Mouse (Mus musculus) gastrocnemius, postnatal 14 days (tissue): ENCODE measurements around the gene Hmg20b. TPM values are rescaled to one million over a fixed set of nuclear protein-coding genes. Genes with fewer than 3 reads are reported as not detected.

Source experiments
- DNase-seq: peaks from one replicate; pipeline ENCODE4 v3.0.0; 2021; ENCODE audit warnings: mixed read lengths
- intact Hi-C: fragments of 180-260 bp; cut with DNase I; formaldehyde crosslinking; loops from one replicate; pipeline ENCODE4 v1.15.1; 2025; ENCODE audit warnings: low total_unique reads
- total RNA-seq, 2 experiments: library from RNA; stranded (reverse); gene quantifications; 2 replicates each; pipeline ENCODE4 v1.2.3; 2021

The Hmg20b gene
- total RNA-seq, 2 experiments from 2014 or later: 24.3 to 25.8 TPM

GRCm38 (mm10) chr10:81356991-81357844 lies 6.9 kb upstream of the Hmg20b start, which contains the start of gene Mfsd12:
Gene Mfsd12 (plus strand): TSS chr10:81357491.
- intact Hi-C loops: no loop called here
- DNase-seq: peak; percentile 94

DNA sequence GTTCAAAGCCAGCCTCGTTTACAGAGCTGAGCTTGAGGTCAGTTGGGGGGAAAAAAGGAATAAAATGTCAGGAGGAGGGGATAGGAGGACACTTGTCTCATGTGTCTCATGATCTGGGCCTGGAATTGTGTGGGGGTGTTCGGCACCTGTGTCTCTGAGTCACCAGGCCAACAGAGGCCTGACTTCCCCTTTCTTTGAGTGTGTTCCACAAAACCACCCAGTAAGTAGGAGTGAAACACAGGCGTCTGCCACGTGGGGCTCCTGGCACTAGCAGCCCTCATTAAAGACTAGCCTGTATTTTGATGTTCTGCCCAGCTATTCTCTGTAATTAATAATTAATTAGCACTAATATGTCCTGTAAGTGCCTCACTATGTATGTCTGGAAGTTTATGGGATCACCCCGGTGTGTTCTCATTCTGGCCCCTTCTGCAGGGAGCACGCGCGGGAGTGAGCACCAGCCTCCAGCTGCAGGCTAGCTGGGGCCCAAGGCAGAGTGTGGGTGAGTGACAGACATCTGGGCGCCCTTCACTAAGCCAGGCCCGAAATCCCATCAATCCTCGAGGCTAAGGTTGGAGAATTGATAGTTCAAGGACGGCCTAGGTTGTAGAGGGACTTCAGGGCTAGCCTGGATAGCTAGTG lies 6.2 kb upstream of the Hmg20b start:
- intact Hi-C loops: no loop called here
- no peak for DNase-seq

GRCm38 (mm10) chr10:81355533-81355932 lies 5.3 kb upstream of the Hmg20b start:
- no peak for DNase-seq
- intact Hi-C loops: no loop called here

- intact Hi-C loops: loop anchor here (5.0 kb wide), 1 partner anchor 68 kb away; no protein-coding TSS in a partner anchor
- no peak for DNase-seq
Observed at GRCm38 (mm10) chr10:81354738-81355477, 4.6 kb upstream of the Hmg20b start.

DNA sequence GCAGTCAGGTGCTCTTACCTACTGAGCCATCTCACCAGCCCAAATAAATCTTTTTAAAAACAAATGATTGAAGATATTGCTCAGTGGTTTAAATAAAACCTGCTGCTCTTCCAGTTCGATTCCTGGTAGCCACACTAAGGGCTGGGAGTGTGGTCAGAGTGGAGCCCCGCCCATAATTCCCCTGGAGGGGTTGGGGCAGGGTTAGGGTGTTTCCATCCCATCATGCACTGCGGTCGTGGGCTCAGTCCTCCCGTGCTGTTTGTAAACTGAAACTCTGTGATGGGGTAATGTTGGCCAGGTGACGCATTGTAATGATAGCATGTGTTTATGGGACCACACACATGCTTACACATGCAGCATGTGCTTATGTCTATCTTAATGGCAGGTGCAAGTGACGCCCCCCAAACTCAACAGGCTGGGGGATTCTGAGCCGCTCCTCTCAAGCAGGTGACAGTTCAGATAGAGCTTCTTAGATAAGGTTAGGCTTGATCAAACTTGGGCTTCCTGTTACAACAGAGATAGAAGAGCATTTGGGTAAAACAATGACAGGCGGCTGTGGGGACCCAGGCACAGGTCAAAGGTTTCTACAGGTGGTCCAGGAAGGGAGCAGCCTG lies 1.5 kb upstream of the Hmg20b start:
- no peak for DNase-seq
- intact Hi-C loops: loop anchor here (5.0 kb wide), 1 partner anchor 64 kb away; no protein-coding TSS in a partner anchor

DNA sequence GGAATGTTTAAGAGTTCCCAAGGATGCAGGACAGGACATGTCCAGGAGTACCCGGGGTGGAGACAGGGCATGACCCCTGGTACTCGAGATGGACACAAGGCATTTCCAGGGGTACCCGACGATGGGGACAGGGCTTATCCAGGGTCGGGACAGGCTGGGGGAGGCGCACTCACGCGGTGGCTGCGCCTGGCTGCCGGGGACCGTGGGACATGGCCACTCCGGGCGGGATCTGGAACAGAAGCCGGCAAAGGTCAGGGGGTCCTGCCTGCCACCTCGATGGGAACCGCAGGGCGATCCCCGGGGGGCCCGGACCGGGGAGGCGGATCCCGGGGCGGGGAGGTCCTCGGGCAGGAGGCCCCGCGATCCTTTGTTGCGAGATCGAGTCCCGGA lies 324 bp downstream of the Hmg20b start:
- no peak for DNase-seq
- intact Hi-C loops: loop anchor here (5.0 kb wide), 1 partner anchor 63 kb away; no protein-coding TSS in a partner anchor

DNA sequence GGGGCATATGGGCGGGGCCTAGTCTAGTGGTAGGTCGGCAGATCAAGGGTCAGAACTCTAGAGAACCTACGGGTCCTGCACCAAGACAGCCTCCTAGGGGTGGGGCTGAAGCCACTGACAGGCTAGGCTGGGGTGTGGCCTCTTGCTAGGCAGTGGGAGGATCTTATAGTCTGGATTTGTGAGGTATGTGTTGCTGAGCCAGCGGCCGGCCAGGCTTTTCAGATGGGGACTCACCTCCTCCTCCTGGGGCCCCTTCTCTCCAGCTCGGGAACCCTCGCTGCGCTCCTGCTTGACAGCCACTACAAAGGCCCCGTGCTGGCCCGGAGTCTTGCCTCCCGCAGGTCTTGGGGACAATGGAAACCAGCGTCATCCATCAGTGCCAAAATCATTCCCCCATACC lies 1.1 kb downstream of the Hmg20b start:
- intact Hi-C loops: no loop called here
- no peak for DNase-seq

- intact Hi-C loops: no loop called here
- DNase-seq: no peak
Observed at GRCm38 (mm10) chr10:81346453-81347067, 3.7 kb downstream of the Hmg20b start.

GRCm38 (mm10) chr10:81345162-81345534 lies 5.1 kb downstream of the Hmg20b start:
- DNase-seq: no peak
- intact Hi-C loops: no loop called here

- no peak for DNase-seq
- intact Hi-C loops: no loop called here
Observed at GRCm38 (mm10) chr10:81344421-81345161, 5.7 kb downstream of the Hmg20b start.

GRCm38 (mm10) chr10:81342686-81343505 lies 7.4 kb downstream of the Hmg20b start, which contains the start of gene Gipc3:
Gene Gipc3 (minus strand): TSS chr10:81343266.
- intact Hi-C loops: no loop called here
- no peak for DNase-seq

DNA sequence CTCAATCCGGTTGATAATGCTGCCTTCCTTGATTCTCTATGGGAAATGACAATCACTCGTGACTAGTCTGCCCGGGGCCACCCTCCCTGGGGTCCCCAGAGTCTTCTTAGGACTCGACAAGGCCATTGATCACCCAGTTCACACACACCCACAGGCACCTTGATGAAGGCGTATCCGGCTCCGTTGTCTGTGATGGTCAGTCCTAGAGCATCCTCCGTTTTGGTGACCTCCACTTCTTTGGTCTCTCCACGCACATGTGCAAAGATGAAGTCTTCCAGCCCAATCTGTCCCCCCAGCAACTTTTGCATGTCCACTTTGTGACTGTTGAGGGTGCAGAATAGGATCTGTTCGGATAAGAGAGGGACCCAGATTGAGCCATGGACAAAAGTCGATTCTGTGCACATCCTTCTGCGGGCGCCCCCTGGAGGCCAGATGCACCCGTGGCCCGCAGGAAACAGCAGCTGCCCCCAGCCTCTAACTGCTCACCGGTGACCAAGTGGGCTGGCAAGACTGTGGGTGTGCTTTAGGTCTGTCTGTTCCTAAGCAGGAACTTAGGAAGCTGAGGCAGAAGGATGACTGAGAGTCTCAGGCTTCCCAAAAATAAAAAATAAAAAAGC lies 8.8 kb downstream of the Hmg20b start:
- DNase-seq: peak; percentile 73
- intact Hi-C loops: no loop called here

DNA sequence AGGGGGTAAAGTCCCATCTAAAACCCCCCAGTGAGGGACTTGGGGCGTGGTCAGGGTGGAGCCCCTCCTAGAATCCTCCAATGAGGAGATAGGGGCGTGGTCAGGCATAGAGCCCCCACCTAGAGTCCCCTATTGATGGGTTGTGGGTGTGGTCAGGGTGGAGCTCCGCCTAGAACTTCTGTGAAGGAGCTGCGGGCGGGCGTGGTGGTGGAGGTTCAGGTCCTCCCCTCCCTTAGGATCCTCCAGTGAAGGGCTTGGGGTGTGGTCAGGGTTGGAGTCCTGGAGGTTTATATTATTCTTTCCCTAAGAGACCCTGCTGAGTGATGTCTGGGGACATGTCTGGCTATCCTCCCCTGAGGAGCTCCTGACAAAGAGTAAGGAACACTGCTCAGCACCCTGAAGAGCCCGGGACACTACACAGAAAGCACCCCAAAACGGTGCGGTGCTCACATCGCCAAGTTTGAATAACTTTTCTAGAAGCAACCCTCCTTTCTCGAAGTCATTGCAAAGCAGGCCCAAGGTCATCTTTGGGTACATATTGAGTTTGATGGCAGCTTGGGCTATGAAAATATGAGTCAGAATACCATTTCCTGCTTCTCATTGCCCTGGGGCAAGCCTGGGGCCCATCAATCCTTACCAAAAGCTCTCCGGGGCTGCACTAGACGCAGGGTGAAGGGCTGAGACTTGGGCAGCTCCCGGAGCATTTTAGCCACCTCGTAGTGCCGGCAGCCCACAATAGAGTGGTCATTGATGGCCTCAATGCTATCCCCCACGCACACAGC lies 9.5 kb downstream of the Hmg20b start:
- DNase-seq: no peak
- intact Hi-C loops: no loop called here

- DNase-seq: no peak
- intact Hi-C loops: no loop called here
Observed at GRCm38 (mm10) chr10:81336558-81336957, 13.7 kb downstream of the Hmg20b start.

DNA sequence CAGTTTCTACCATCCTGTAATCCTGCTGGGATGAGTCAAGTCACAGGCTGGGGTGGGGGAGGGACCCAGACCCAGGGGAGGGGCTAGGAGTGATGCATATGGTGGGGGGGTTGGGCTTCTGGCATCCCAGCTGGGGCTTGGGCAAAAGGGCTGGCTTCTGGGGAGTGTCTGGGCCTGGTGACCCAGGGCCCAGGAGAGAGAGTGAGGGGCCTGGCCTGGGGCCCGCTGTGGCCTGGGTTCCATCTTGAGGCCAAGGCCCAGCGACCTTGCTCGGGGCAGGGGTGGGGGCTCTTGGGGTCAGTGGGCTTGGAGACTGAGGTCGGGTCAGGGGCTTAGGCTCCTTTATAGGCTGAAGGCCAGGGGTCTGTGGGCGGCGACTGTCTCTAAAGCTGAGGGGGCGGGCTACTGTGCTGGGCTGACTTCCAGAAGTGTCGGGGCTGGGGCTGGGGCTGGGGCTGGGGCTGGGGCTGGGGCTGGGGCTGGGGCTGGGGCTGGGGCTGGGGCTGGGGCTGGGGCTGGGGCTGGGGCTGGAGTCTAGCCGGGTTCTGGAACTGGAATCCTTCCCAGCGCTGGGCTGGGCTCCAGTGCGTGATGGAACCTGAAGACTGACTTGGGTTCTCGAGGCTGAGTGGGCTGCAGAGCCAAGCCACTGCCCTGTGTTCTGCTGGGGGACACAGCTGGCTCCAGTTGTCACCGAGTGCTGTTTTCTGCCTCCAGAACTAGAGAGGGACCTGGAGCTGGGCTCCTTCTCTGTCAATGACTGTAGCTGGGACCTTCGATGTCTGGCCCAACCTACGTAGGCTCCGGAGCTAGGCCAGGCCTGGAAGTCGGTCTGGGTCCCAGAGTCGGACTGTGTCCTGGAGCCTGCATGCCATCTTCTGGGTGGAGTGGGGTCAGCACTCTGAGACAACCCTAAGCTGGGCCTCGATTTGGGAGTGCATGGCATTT lies 14.6 kb downstream of the Hmg20b start:
- DNase-seq: peak; percentile 47
- intact Hi-C loops: no loop called here

DNA sequence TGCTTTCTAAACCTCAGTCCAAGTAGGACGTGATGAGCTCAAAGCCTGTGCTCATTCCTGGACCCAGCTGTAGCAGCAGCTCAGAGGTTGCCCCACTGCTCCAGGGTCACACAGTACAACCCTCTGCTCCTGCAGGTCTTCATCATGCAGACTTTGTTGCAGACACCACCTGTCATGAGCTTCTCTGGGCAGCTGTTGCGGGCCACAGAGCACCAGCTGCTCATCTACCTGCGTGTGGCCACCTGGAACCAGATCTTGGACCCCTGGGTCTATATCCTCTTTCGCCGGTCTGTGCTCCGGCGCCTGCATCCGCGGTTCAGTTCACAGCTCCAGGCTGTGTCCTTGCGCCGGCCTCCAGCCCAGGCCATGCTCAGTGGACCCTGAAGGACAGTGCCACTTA lies 16.0 kb downstream of the Hmg20b start:
- DNase-seq: no peak
- intact Hi-C loops: no loop called here
